In the genomic region with DNA sequence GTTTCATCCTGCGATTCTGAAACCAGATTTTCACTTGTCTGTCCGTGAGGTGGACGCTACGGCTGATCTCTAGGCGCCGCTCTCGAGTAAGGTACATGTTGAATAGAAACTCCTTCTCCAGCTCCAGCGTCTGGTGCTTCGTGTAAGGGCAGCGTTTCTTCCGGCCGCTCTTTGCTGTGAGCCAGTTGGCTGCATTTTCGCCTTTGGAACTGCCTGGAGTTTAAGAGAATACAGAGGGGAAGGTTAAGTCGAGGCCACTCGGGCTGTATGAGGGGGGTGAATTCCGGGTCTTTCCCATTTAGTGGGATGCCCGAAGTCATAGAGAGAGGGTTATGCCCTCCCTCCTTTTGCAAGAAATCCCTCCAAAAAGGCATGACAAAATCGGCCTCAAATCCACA, we compare ENCODE assay signal across 13 mouse cellular contexts. TPM values are rescaled to one million over a fixed set of nuclear protein-coding genes. Genes with fewer than 3 reads are reported as not detected.
A peak's percentile ranks its signal among the peaks of the same experiment; 100 is the strongest.
DNase-seq lines count a peak whose midpoint lies in the region; ATAC-seq and TF ChIP-seq lines count a peak whose summit lies in the region.
"Had no signal": no experiment of that assay in that cellular context is flagged by ENCODE, and none has a peak within 500 bp of the region (broad histone marks: within the 10 kb centered on the region; RNA-seq: fewer than 3 reads in every experiment).

No protein-coding gene starts in this region.

- H3K27me3 ChIP-seq in heart, postnatal 0 days (ENCODE audit: control insufficient read depth, insufficient read depth, low read length) = peaks cover 98% of the 10 kb centered on the region
- H3K27me3 ChIP-seq in C2C12 (ENCODE audit: control insufficient read depth, insufficient read depth, insufficient read length) = no peaks in the 10 kb centered on the region

- ATAC-seq in heart, postnatal 0 days (ENCODE audit: insufficient read depth, low read depth) = no peak
- ATAC-seq in megakaryocyte progenitor cell, adult 5-6 weeks (replicated peaks; ENCODE audit: poor library complexity) = no peak

- no peak overlapping the region for H3K27ac ChIP-seq in heart, postnatal 0 days (ENCODE audit: low read depth)
- H3K27ac ChIP-seq: hindbrain, embryonic 14.5 days had no signal

- no peaks in the 10 kb centered on the region for H3K9me3 ChIP-seq in heart, postnatal 0 days (replicated peaks; ENCODE audit: control insufficient read depth, low read length)

- no peaks in the 10 kb centered on the region for H3K4me1 ChIP-seq in heart, postnatal 0 days (ENCODE audit: control insufficient read depth, insufficient read depth)

- no peak for DNase-seq in heart, postnatal 0 days (ENCODE audit: low spot score)
- no peak for DNase-seq in heart, adult 9 months (ENCODE audit: low spot score in 2 of 2)
- peak; percentile 54 for DNase-seq in gastrocnemius, postnatal 10 days
- peak; percentile 80 to 83 for DNase-seq in kidney, postnatal 36 days
- no peak for DNase-seq in left cerebral cortex, adult 9 months (ENCODE audit: low spot score in 2 of 2)
- DNase-seq in spleen, adult 12 weeks (ENCODE audit: low spot score) = no peak
- DNase-seq: adrenal gland, postnatal 10 days; cerebellum, postnatal 36 days had no signal

- H3ac ChIP-seq in C2C12 (ENCODE audit: control insufficient read depth, insufficient read length, low read depth) = peak overlapping the region; percentile 60

- TF ChIP-seq CTCF in heart, postnatal 0 days (IDR thresholded peaks at IDR 0.05; ENCODE audit: low read depth) = no peak
- TF ChIP-seq CTCF in C2C12 (IDR thresholded peaks at IDR 0.05; ENCODE audit: control insufficient read depth, insufficient read depth, insufficient read length) = no peak

- no peaks in the 10 kb centered on the region for H3K36me3 ChIP-seq in heart, postnatal 0 days (replicated peaks; ENCODE audit: control insufficient read depth, insufficient read depth, low read length)
- H3K36me3 ChIP-seq in C2C12 (ENCODE audit: control insufficient read depth, insufficient read depth) = no peaks in the 10 kb centered on the region

- H3K9ac ChIP-seq in heart, postnatal 0 days (replicated peaks; ENCODE audit: low read depth, low read length) = no peak overlapping the region
- H3K9ac ChIP-seq: hindbrain, embryonic 14.5 days had no signal

- no peak for TF ChIP-seq EP300 in heart, postnatal 0 days (IDR thresholded peaks at IDR 0.05; ENCODE audit: low read depth)

- WGBS in heart, postnatal 0 days = 1% methylated on average over 18 of the region's 18 CpGs

- peaks cover 93% of the 10 kb centered on the region for H3K79me3 ChIP-seq in C2C12 (ENCODE audit: low read depth)

- 0 out of 2 replicates have a peak overlapping the region, but pooled peaks have one; percentile 6 for H3K4me3 ChIP-seq in heart, postnatal 0 days (ENCODE audit: low read depth, low read length)
- peak overlapping the region; percentile 45 for H3K4me3 ChIP-seq in C2C12 (ENCODE audit: insufficient read depth, poor library complexity, severe bottlenecking)

- H3K4me2 ChIP-seq in heart, postnatal 0 days (ENCODE audit: low read depth, low read length) = no peak overlapping the region
- H3K4me2 ChIP-seq: hindbrain, embryonic 14.5 days had no signal

- peaks cover 100% of the 10 kb centered on the region for H3K79me2 ChIP-seq in C2C12 (ENCODE audit: control insufficient read depth, insufficient read depth)

TF ChIP-seq in C2C12, 6 proteins besides CTCF, POLR2A, EP300 and RAD21:
- TF ChIP-seq USF1 (IDR thresholded peaks at IDR 0.05; ENCODE audit: low read depth) (no peak), FOSL1 (IDR thresholded peaks at IDR 0.05; ENCODE audit: insufficient read depth, low read length, poor library complexity, severe bottlenecking) (no peak), MYOG (IDR thresholded peaks at IDR 0.05; ENCODE audit: control insufficient read depth, extremely low read depth, insufficient read length) (no peak), MAX (IDR thresholded peaks at IDR 0.05) (no peak), MYOD1 (IDR thresholded peaks at IDR 0.05; ENCODE audit: control insufficient read depth, insufficient read length, low read depth) (no peak), CEBPB (IDR thresholded peaks at IDR 0.05; ENCODE audit: low read depth) (no peak)

RNA-seq across cellular contexts. Expression of gene Hoxa9, which starts 1.7 kb away (rescaled TPM):
- total RNA-seq in heart, postnatal 0 days (2014; rRNA removed; ENCODE audit: low replicate concordance) = 0.19 TPM in 1 of 2 replicates, not detected in the other
- polyA plus RNA-seq in heart, postnatal 0 days (2015; fragmentation: Nextera tagmentation; extraction: Ambion mirVana) = not detected in 2 replicates
- 19.3 TPM for polyA plus RNA-seq in C2C12 (2012; fragmentation: generic; extraction: Trizol)
- total RNA-seq in gastrocnemius, postnatal 10 days (2021) = 10 to 100 TPM in 1 of 2 experiments, 1 to 10 TPM in 1; 7.8 to 11.2 TPM
- 8.1 and 10.7 TPM in 2 replicates for total RNA-seq in megakaryocyte progenitor cell, adult 5-6 weeks (2015)
- 23.4 and 24.9 TPM in 2 replicates for total RNA-seq in megakaryocyte progenitor cell, adult 5-6 weeks (2017)
- total RNA-seq: left cerebral cortex, postnatal 25 days had no signal

RNA-seq across cellular contexts. Expression of gene Hoxa10, which starts 8.1 kb away (rescaled TPM):
- total RNA-seq in heart, postnatal 0 days (2014; rRNA removed; ENCODE audit: low replicate concordance) = 5.0 TPM in 1 of 2 replicates, not detected in the other
- polyA plus RNA-seq in heart, postnatal 0 days (2015; fragmentation: Nextera tagmentation; extraction: Ambion mirVana) = not detected in 2 replicates
- polyA plus RNA-seq in C2C12 (2012; fragmentation: generic; extraction: Trizol) = 19.8 TPM
- 10 to 100 TPM; 30.2 to 30.8 TPM for total RNA-seq in gastrocnemius, postnatal 10 days (2021)
- total RNA-seq in megakaryocyte progenitor cell, adult 5-6 weeks (2015) = 0.12 and 0.24 TPM in 2 replicates
- 0.30 TPM in 1 of 2 replicates, not detected in the other for total RNA-seq in megakaryocyte progenitor cell, adult 5-6 weeks (2017)
- total RNA-seq: left cerebral cortex, postnatal 25 days had no signal

RNA-seq across cellular contexts. Expression of gene Hoxa7, which starts 10.9 kb away (rescaled TPM):
- total RNA-seq in heart, postnatal 0 days (2014; rRNA removed; ENCODE audit: low replicate concordance) = not detected in 2 replicates
- 0.07 and 0.38 TPM in 2 replicates for polyA plus RNA-seq in heart, postnatal 0 days (2015; fragmentation: Nextera tagmentation; extraction: Ambion mirVana)
- 7.5 TPM for polyA plus RNA-seq in C2C12 (2012; fragmentation: generic; extraction: Trizol)
- total RNA-seq in gastrocnemius, postnatal 10 days (2021) = 1 to 10 TPM; 9.4 to 9.7 TPM
- total RNA-seq in megakaryocyte progenitor cell, adult 5-6 weeks (2015) = 11.4 and 15.7 TPM in 2 replicates
- total RNA-seq in megakaryocyte progenitor cell, adult 5-6 weeks (2017) = 5.5 and 8.2 TPM in 2 replicates
- total RNA-seq: left cerebral cortex, postnatal 25 days had no signal

RNA-seq across cellular contexts. Expression of gene Hoxa11, which starts 13.0 kb away (rescaled TPM):
- 0.11 TPM in 1 of 2 replicates, not detected in the other for total RNA-seq in heart, postnatal 0 days (2014; rRNA removed; ENCODE audit: low replicate concordance)
- polyA plus RNA-seq in heart, postnatal 0 days (2015; fragmentation: Nextera tagmentation; extraction: Ambion mirVana) = not detected in 2 replicates
- 19.2 TPM for polyA plus RNA-seq in C2C12 (2012; fragmentation: generic; extraction: Trizol)
- total RNA-seq in gastrocnemius, postnatal 10 days (2021) = 1 to 10 TPM; 4.4 to 5.6 TPM
- not detected in 2 replicates for total RNA-seq in megakaryocyte progenitor cell, adult 5-6 weeks (2015)
- 0.10 TPM in 1 of 2 replicates, not detected in the other for total RNA-seq in megakaryocyte progenitor cell, adult 5-6 weeks (2017)
- total RNA-seq: adrenal gland, postnatal 10 days; left cerebral cortex, postnatal 25 days had no signal
- polyA plus RNA-seq: hindbrain, embryonic 14.5 days; testis, adult 2 months had no signal

RNA-seq across cellular contexts. Expression of gene Gm28308, which starts 19.4 kb away (rescaled TPM):
- not detected in 2 replicates for total RNA-seq in heart, postnatal 0 days (2014; rRNA removed; ENCODE audit: low replicate concordance)
- not detected in 2 replicates for polyA plus RNA-seq in heart, postnatal 0 days (2015; fragmentation: Nextera tagmentation; extraction: Ambion mirVana)
- 0.75 TPM for polyA plus RNA-seq in C2C12 (2012; fragmentation: generic; extraction: Trizol)
- total RNA-seq in gastrocnemius, postnatal 10 days (2021) = not detected
- not detected in 2 replicates for total RNA-seq in megakaryocyte progenitor cell, adult 5-6 weeks (2015)
- 0.84 TPM in 1 of 2 replicates, not detected in the other for total RNA-seq in megakaryocyte progenitor cell, adult 5-6 weeks (2017)
- total RNA-seq: left cerebral cortex, postnatal 25 days had no signal
- polyA plus RNA-seq: hindbrain, embryonic 14.5 days; testis, adult 2 months had no signal

Comparison
In these comparisons a context has a peak if more than half of its experiments do, and no peak if none do; other contexts are left out.
1. DNase-seq: peak in gastrocnemius, postnatal 10 days (single experiment) and kidney, postnatal 36 days (2 of 2); none in heart, postnatal 0 days (single experiment), heart, adult 9 months (0 of 2), left cerebral cortex, adult 9 months (0 of 2) and spleen, adult 12 weeks (single experiment).